In genomic region chrX:163981500-163981899, GRCm38 (mm10) we compare ENCODE assay signal across 22 mouse cellular contexts. TPM values are rescaled to one million over a fixed set of nuclear protein-coding genes. Genes with fewer than 3 reads are reported as not detected.
A peak's percentile ranks its signal among the peaks of the same experiment; 100 is the strongest.
DNase-seq lines count a peak whose midpoint lies in the region; ATAC-seq and TF ChIP-seq lines count a peak whose summit lies in the region.
"Had no signal": no experiment of that assay in that cellular context is flagged by ENCODE, and none has a peak within 500 bp of the region (broad histone marks: within the 10 kb centered on the region; RNA-seq: fewer than 3 reads in every experiment).

No protein-coding gene starts in this region.

- no peak for TF ChIP-seq POLR2A in heart, adult 2 months (IDR thresholded peaks at IDR 0.05; ENCODE audit: insufficient read depth, low read depth, low read length)

- intact Hi-C loops in heart, adult 2 months (cut with DNase I), result no loop called here
- intact Hi-C loops in heart, postnatal 36 days (cut with DNase I), result no loop called here

- 48% methylated on average over 4 of the region's 4 CpGs for WGBS in heart, adult 2 months

- ATAC-seq in megakaryocyte, adult 5-6 weeks (ENCODE audit: poor library complexity, severe bottlenecking), result peak; percentile 59
- ATAC-seq: hindbrain, postnatal 0 days had no signal

- H3K27me3 ChIP-seq in heart, adult 2 months (ENCODE audit: control insufficient read depth, insufficient read depth, low read length), result no peaks in the 10 kb centered on the region
- H3K27me3 ChIP-seq: heart, embryonic 15.5 days; limb, embryonic 15.5 days had no signal

- DNase-seq in heart, adult 2 months, result no peak
- DNase-seq in heart, adult 11 months, result no peak
- peak; percentile 29 for DNase-seq in 416B (ENCODE audit: low read depth)
- peak; percentile 33 for DNase-seq in MEL-GATA-1-ER (ENCODE audit: extremely low read depth, low read depth)
- DNase-seq in adrenal gland, postnatal 36 days, result no peak
- no peak for DNase-seq in heart, postnatal 36 days
- DNase-seq: adrenal gland, adult 2 months; B cell, adult 2 months; cerebellum, adult 9-10 months; heart, adult 18-20 months; kidney, adult 2 months; kidney, postnatal 25 days; lung, adult 2 months; lung, postnatal 36 days; right cerebral cortex, adult 18-20 months; thymus, postnatal 36 days had no signal

- no peak overlapping the region for H3K4me3 ChIP-seq in heart, adult 2 months
- H3K4me3 ChIP-seq: embryonic facial prominence, embryonic 10.5 days; heart, embryonic 15.5 days; limb, embryonic 15.5 days; midbrain, embryonic 12.5 days had no signal

- no peaks in the 10 kb centered on the region for H3K79me2 ChIP-seq in heart, adult 2 months (replicated peaks; ENCODE audit: control insufficient read depth, insufficient read depth, low read length)

- H3K27ac ChIP-seq in heart, adult 2 months, result no peak overlapping the region
- H3K27ac ChIP-seq: embryonic facial prominence, embryonic 10.5 days; heart, embryonic 15.5 days; hindbrain, postnatal 0 days; limb, embryonic 15.5 days; midbrain, embryonic 12.5 days had no signal

- TF ChIP-seq CTCF in heart, adult 2 months (IDR thresholded peaks at IDR 0.05), result peak; percentile 27

- TF ChIP-seq EP300 in heart, adult 2 months (IDR thresholded peaks at IDR 0.05; ENCODE audit: insufficient read depth, low read depth, low read length), result no peak

- no peaks in the 10 kb centered on the region for H3K36me3 ChIP-seq in heart, adult 2 months (ENCODE audit: control insufficient read depth, insufficient read depth, low read length)
- H3K36me3 ChIP-seq: embryonic facial prominence, embryonic 10.5 days; heart, embryonic 15.5 days; limb, embryonic 15.5 days; midbrain, embryonic 12.5 days had no signal

- H3K9ac ChIP-seq in heart, adult 2 months (ENCODE audit: low read depth, low read length), result no peak overlapping the region
- H3K9ac ChIP-seq: heart, embryonic 15.5 days; limb, embryonic 15.5 days; midbrain, embryonic 12.5 days had no signal

- no peaks in the 10 kb centered on the region for H3K4me1 ChIP-seq in heart, adult 2 months (ENCODE audit: control insufficient read depth, insufficient read depth, low read length)
- H3K4me1 ChIP-seq: embryonic facial prominence, embryonic 10.5 days; heart, embryonic 15.5 days; limb, embryonic 15.5 days; midbrain, embryonic 12.5 days had no signal

RNA-seq across cellular contexts. Expression of gene Zrsr2, which starts 23.0 kb away (rescaled TPM):
- 10 to 100 TPM in 1 of 2 experiments, 1 to 10 TPM in 1; 7.9 to 12.9 TPM for total RNA-seq in heart, adult 2 months (2021)
- 3.6 and 5.5 TPM in 2 replicates for polyA plus RNA-seq in heart, adult 2 months (2012; rRNA removed)
- 25.4 and 30.4 TPM in 2 replicates for total RNA-seq in megakaryocyte, adult 5-6 weeks (2015)
- 22.5 and 37.1 TPM in 2 replicates for total RNA-seq in megakaryocyte, adult 5-6 weeks (2017)
- total RNA-seq in adrenal gland, postnatal 36 days (2021), result 10 to 100 TPM; 23.7 to 30.2 TPM
- 10 to 100 TPM; 13.8 to 14.9 TPM for total RNA-seq in heart, postnatal 36 days (2021)

RNA-seq across cellular contexts. Expression of gene Car5b, which starts 46.3 kb away (rescaled TPM):
- total RNA-seq in heart, adult 2 months (2021), result 1 to 10 TPM in 1 of 2 experiments, under 1 TPM in 1; 0.55 to 1.2 TPM
- polyA plus RNA-seq in heart, adult 2 months (2012; rRNA removed), result 2.0 and 3.1 TPM in 2 replicates
- total RNA-seq in megakaryocyte, adult 5-6 weeks (2015), result 0.66 and 1.5 TPM in 2 replicates
- total RNA-seq in megakaryocyte, adult 5-6 weeks (2017), result 0.15 and 0.81 TPM in 2 replicates
- total RNA-seq in adrenal gland, postnatal 36 days (2021), result 10 to 100 TPM; 17.9 to 41.0 TPM
- total RNA-seq in heart, postnatal 36 days (2021), result 1 to 10 TPM in 1 of 2 experiments, under 1 TPM in 1; 0.65 to 1.7 TPM

Comparison
In these comparisons a context has a peak if more than half of its experiments do, and no peak if none do; other contexts are left out.
1. DNase-seq: peak in 416B (single experiment) and MEL-GATA-1-ER (single experiment); none in heart, adult 2 months (0 of 2), heart, adult 11 months (single experiment), adrenal gland, postnatal 36 days (0 of 2) and heart, postnatal 36 days (0 of 2).
2. RNA of gene Car5b, which starts 46.3 kb away (total RNA-seq): 17.9 to 41.0 TPM in adrenal gland, postnatal 36 days; 0.65 to 1.7 TPM in heart, postnatal 36 days, 0.15 to 1.5 TPM in megakaryocyte, adult 5-6 weeks and 0.55 to 1.2 TPM in heart, adult 2 months; every median in the first group is over 4 times any median in the second.